20 mouse cellular contexts compared by ENCODE assay signal in the genomic region with DNA sequence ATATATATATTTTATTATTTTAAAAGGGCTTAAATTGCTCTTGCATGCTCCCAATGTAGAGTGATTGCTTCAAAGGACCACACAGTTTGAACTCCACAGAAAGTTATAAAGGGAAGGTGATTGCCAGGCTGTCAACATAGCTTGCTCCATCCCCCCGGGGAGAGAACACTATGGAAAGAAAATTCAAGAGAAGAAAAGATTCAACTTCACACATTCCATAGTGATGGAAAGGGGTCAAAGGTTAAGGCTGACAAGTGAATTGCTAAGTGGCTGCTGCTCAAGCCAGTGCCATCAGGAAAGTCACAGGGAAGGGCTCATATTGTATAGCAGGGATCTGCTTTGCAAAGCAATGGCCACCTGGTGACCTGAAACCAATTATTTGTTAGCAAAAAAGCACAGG.
A peak's percentile ranks its signal among the peaks of the same experiment; 100 is the strongest.
DNase-seq lines count a peak whose midpoint lies in the region; ATAC-seq and TF ChIP-seq lines count a peak whose summit lies in the region.
"Had no signal": no experiment of that assay in that cellular context is flagged by ENCODE, and none has a peak within 500 bp of the region (broad histone marks: within the 10 kb centered on the region; RNA-seq: fewer than 3 reads in every experiment).

No protein-coding gene starts in this region.

- H3K9me3 ChIP-seq in hindbrain, embryonic 12.5 days (replicated peaks) = no peaks in the 10 kb centered on the region
- no peaks in the 10 kb centered on the region for H3K9me3 ChIP-seq in hindbrain, postnatal 0 days (ENCODE audit: low read length)
- H3K9me3 ChIP-seq: embryonic facial prominence, embryonic 13.5 days; hindbrain, embryonic 15.5 days; limb, embryonic 13.5 days; stomach, embryonic 15.5 days had no signal

- 5% methylated on average over 1 of the region's 1 CpGs for WGBS in hindbrain, embryonic 12.5 days
- 15% methylated on average over 1 of the region's 1 CpGs for WGBS in hindbrain, postnatal 0 days

- peaks cover 3% of the 10 kb centered on the region; the same call in 1 of the 2 replicates for H3K27me3 ChIP-seq in hindbrain, embryonic 12.5 days
- H3K27me3 ChIP-seq in hindbrain, postnatal 0 days (ENCODE audit: insufficient read depth, low read length) = no peaks in the 10 kb centered on the region
- H3K27me3 ChIP-seq: embryonic facial prominence, embryonic 13.5 days; hindbrain, embryonic 15.5 days; limb, embryonic 13.5 days; Patski; stomach, embryonic 15.5 days had no signal

- H3K36me3 ChIP-seq in hindbrain, embryonic 12.5 days = no peaks in the 10 kb centered on the region
- no peaks in the 10 kb centered on the region for H3K36me3 ChIP-seq in hindbrain, postnatal 0 days (ENCODE audit: insufficient read depth, low read length)
- H3K36me3 ChIP-seq: embryonic facial prominence, embryonic 13.5 days; hindbrain, embryonic 15.5 days; limb, embryonic 13.5 days; stomach, embryonic 15.5 days had no signal

- H3K9ac ChIP-seq in hindbrain, embryonic 12.5 days = no peak overlapping the region
- H3K9ac ChIP-seq in hindbrain, postnatal 0 days (replicated peaks; ENCODE audit: low read length) = no peak overlapping the region
- H3K9ac ChIP-seq: embryonic facial prominence, embryonic 13.5 days; hindbrain, embryonic 15.5 days; limb, embryonic 13.5 days; liver, embryonic 14.5 days; stomach, embryonic 15.5 days had no signal

- peaks cover 8% of the 10 kb centered on the region for H3K4me1 ChIP-seq in hindbrain, embryonic 12.5 days
- no peaks in the 10 kb centered on the region; the same call in 1 of the 2 replicates for H3K4me1 ChIP-seq in hindbrain, postnatal 0 days (ENCODE audit: insufficient read depth, low read length)
- H3K4me1 ChIP-seq: embryonic facial prominence, embryonic 13.5 days; stomach, embryonic 15.5 days had no signal

- peak; percentile 38; the same call in 1 of the 2 replicates for ATAC-seq in hindbrain, embryonic 12.5 days (ENCODE audit: low FRiP score)
- no peak for ATAC-seq in hindbrain, postnatal 0 days
- ATAC-seq: Patski had no signal

- DNase-seq in hindbrain, postnatal 0 days (ENCODE audit: low spot score) = no peak
- peak; percentile 8 for DNase-seq in ZHBTc4 (ENCODE audit: low read depth, low spot score)
- peak; percentile 83 for DNase-seq in embryo, embryonic 10.5 days (ENCODE audit: low spot score)
- DNase-seq in hindlimb bud, embryonic 11.5 days (ENCODE audit: extremely low spot score, low read depth, low spot score) = peak; percentile 33
- no peak for DNase-seq in cerebellum, adult 11-12 months
- DNase-seq in adrenal gland, postnatal 10 days = no peak
- DNase-seq: gastrocnemius, adult 2 months; heart, adult 18-20 months; kidney, adult 18-20 months; kidney, postnatal 10 days; right cerebral cortex, postnatal 14 days; thymus, adult 2 months had no signal

- no peak overlapping the region for H3K27ac ChIP-seq in hindbrain, embryonic 12.5 days
- H3K27ac ChIP-seq in hindbrain, postnatal 0 days = no peak overlapping the region
- H3K27ac ChIP-seq: embryonic facial prominence, embryonic 13.5 days; gastrocnemius, adult 2 months; hindbrain, embryonic 15.5 days; layer of hippocampus, adult 2 months; limb, embryonic 13.5 days; liver, embryonic 14.5 days; stomach, embryonic 15.5 days had no signal

- no peak overlapping the region for H3K4me2 ChIP-seq in hindbrain, embryonic 12.5 days (replicated peaks)
- H3K4me2 ChIP-seq in hindbrain, postnatal 0 days (ENCODE audit: low read depth, low read length) = no peak overlapping the region
- H3K4me2 ChIP-seq: embryonic facial prominence, embryonic 13.5 days; hindbrain, embryonic 15.5 days; limb, embryonic 13.5 days; stomach, embryonic 15.5 days had no signal

- no peak for TF ChIP-seq CTCF in hindbrain, postnatal 0 days (IDR thresholded peaks at IDR 0.05; ENCODE audit: low read depth)

- no peak overlapping the region for H3K4me3 ChIP-seq in hindbrain, embryonic 12.5 days
- no peak overlapping the region for H3K4me3 ChIP-seq in hindbrain, postnatal 0 days (ENCODE audit: low read length)
- H3K4me3 ChIP-seq: embryonic facial prominence, embryonic 13.5 days; gastrocnemius, adult 2 months; hindbrain, embryonic 15.5 days; layer of hippocampus, adult 2 months; limb, embryonic 13.5 days; stomach, embryonic 15.5 days had no signal

Comparison
In these comparisons a context has a peak if more than half of its experiments do, and no peak if none do; other contexts are left out.
1. DNase-seq: peak in ZHBTc4 (single experiment), embryo, embryonic 10.5 days (single experiment) and hindlimb bud, embryonic 11.5 days (single experiment); none in hindbrain, postnatal 0 days (single experiment), cerebellum, adult 11-12 months (single experiment) and adrenal gland, postnatal 10 days (single experiment).